Mouse (Mus musculus): ENCODE measurements around the gene Faim.

Gene Faim

GRCm38 (mm10) chr9:99048724-99049250, 62.6 kb downstream of the Faim start:
- DNase-seq (ENCODE audit: low read depth, low spot score): no peak

GRCm38 (mm10) chr9:99049760-99050159, 63.6 kb downstream of the Faim start:
- DNase-seq (ENCODE audit: low read depth, low spot score): no peak
